Mouse (Mus musculus) urinary bladder, postnatal 36 days (tissue): Measurements from ENCODE around the gene Rplp1.

Experiments used
- DNase-seq, 2 experiments: peaks; one replicate each; pipeline ENCODE4 v3.0.0; 2022; ENCODE audit warnings: low spot score in 2 of 2, mixed read lengths in 1 of 2

Rplp1 gene

GRCm38 (mm10) chr9:61911300-61912128, 2.8 kb downstream of the Rplp1 start:
- DNase-seq, result no peak

GRCm38 (mm10) chr9:61910526-61911256, 3.7 kb downstream of the Rplp1 start:
- no peak for DNase-seq

GRCm38 (mm10) chr9:61909633-61910032, 4.7 kb downstream of the Rplp1 start:
- no peak for DNase-seq

- no peak for DNase-seq
Measured at GRCm38 (mm10) chr9:61908832-61909407, 5.4 kb downstream of the Rplp1 start.

GRCm38 (mm10) chr9:61908341-61908740, 6.0 kb downstream of the Rplp1 start:
- no peak for DNase-seq

GRCm38 (mm10) chr9:61907621-61908295, 6.6 kb downstream of the Rplp1 start:
- DNase-seq, result no peak

- peak in 1 of 2 experiments; percentile 42 for DNase-seq
Measured at GRCm38 (mm10) chr9:61906912-61907311, 7.4 kb downstream of the Rplp1 start.

GRCm38 (mm10) chr9:61905576-61905975, 8.8 kb downstream of the Rplp1 start:
- no peak for DNase-seq

GRCm38 (mm10) chr9:61904201-61904600, 10.1 kb downstream of the Rplp1 start:
- DNase-seq, result peak; percentile 32 to 49

- no peak for DNase-seq
Measured at GRCm38 (mm10) chr9:61902445-61902844, 11.9 kb downstream of the Rplp1 start.

GRCm38 (mm10) chr9:61901574-61901973, 12.8 kb downstream of the Rplp1 start:
- no peak for DNase-seq

- peak; percentile 77 to 84 for DNase-seq
Measured at GRCm38 (mm10) chr9:61899804-61900203, 14.5 kb downstream of the Rplp1 start.

- peak; percentile 78 to 86 for DNase-seq
Measured at GRCm38 (mm10) chr9:61898401-61898800, 15.9 kb downstream of the Rplp1 start.

GRCm38 (mm10) chr9:61895014-61895413, 19.3 kb downstream of the Rplp1 start:
- DNase-seq, result peak; percentile 44 to 62

GRCm38 (mm10) chr9:61889855-61890254, 24.5 kb downstream of the Rplp1 start:
- no peak for DNase-seq

- no peak for DNase-seq
Measured at GRCm38 (mm10) chr9:61887661-61888379, 26.5 kb downstream of the Rplp1 start.

- DNase-seq, result no peak
Measured at GRCm38 (mm10) chr9:61885964-61886363, 28.4 kb downstream of the Rplp1 start.

- DNase-seq, result no peak
Measured at GRCm38 (mm10) chr9:61884936-61885335, 29.4 kb downstream of the Rplp1 start.

GRCm38 (mm10) chr9:61884375-61884774, 30.0 kb downstream of the Rplp1 start:
- DNase-seq, result no peak

GRCm38 (mm10) chr9:61882179-61882578, 32.2 kb downstream of the Rplp1 start:
- DNase-seq, result no peak

- DNase-seq, result peak; percentile 32 to 55
Measured at GRCm38 (mm10) chr9:61878889-61879288, 35.5 kb downstream of the Rplp1 start.
